Mouse (Mus musculus) NIH3T3 (cell line): ENCODE data around the gene Ehd4.

Source experiments
- DNase-seq: peaks from one replicate; pipeline ENCODE4 v3.0.0-alpha.2; 2012; ENCODE audit warnings: low read depth

Ehd4 gene

DNA sequence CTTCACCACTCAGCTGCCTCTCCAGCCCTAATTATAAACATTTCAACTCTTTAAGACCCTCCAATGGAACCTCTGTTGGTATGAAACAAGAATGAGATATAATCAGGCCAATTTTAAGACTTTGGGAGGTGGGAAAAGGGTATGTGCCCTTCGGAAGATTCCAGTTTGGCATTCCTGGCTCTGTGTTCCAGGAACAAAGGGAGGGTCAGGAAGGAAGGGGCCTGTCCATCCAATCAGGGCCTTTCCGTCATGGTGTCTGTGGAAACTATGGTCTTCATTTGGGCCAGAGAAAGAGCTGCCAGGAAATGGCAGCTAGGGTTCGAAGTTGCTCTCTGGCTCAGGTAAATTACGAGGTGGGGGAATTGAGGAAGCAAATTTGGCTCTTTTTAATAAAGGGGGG is 46.3 kb downstream of the Ehd4 start:
- no peak for DNase-seq

DNA sequence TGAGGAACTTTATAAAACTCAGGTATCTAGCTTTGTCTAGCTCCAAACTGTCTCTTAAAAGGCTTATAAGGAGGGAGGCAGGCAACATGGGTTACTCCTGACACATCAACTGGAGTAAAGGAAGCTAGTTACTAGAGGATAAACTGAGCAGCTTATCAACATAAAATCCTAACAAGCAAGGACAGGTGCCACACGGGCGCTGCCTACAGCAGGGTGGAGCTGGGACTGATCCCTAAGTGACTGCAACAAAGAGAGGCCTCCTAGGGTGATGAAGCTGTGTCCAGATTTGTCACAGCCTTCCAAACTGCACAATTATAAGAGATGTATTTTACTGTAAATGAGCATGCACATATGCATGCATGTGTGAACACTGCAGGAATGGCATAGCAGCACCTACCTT is 47.0 kb downstream of the Ehd4 start:
- no peak for DNase-seq

- DNase-seq: no peak
These were observed 47.9 kb downstream of the Ehd4 start for GRCm38 (mm10) chr2:120106397-120106973.

DNA sequence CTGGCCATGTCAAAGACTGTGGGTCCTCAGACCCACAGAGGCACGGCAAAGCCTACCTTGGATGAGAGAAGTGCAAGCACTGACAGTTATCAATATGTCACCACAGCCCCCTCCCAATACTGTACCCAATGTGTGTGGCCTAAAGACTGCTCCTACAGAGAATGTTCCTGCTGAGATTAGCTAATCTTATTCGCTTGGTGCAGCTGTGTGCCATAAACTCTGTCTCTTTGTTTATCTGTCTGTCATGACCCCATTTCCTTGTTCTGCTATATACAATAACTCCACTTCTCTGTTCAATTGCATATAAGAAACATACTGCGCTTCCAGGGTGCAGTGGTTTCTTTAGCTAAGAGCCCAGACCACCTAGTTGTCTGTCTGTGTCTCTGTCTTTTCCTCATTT is 48.5 kb downstream of the Ehd4 start:
- no peak for DNase-seq

DNA sequence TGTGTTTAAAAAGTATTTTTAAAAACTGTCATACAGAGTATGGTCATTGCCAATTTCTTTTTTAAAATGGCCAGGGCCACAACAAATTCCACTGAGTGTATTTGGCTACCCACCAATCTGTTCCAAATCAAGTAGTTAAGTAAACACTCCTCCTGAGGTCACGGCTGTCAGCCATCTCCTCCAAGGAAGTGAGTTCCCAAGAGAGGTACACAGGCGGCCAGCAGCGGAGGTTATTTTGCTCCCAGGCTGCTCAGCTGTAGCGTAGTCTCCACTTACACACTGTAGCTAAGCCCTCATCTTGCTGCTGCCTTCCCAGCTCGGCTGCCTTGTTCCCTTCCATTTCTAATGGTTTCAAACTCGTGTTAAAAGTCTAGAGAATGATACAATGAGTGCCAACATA is 51.5 kb downstream of the Ehd4 start:
- peak; percentile 79 for DNase-seq

GRCm38 (mm10) chr2:120102450-120102849 is 52.0 kb downstream of the Ehd4 start:
- DNase-seq: no peak

GRCm38 (mm10) chr2:120101961-120102360 is 52.4 kb downstream of the Ehd4 start:
- DNase-seq: no peak

DNA sequence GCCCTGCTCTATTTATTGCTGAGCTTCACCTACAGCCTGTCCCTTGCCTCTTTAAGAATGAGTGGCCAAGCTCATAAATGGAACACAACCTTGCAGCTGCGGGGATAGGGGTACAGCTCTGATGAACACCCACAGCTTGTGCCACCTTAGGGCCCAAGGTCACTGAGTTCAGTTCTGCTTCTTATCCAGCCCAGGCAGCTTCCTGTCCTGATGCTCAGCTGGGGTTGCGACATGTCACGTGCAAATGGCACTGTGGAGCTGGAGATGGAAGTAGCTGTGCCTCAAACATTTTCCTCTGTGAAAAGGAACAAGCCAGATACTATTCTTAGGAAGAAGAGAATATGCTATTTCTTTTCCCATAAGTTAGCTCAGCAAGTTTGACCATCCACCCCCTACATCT is 54.5 kb downstream of the Ehd4 start:
- DNase-seq: no peak

- DNase-seq: peak; percentile 34
These were observed 55.1 kb downstream of the Ehd4 start for GRCm38 (mm10) chr2:120099263-120099662.

DNA sequence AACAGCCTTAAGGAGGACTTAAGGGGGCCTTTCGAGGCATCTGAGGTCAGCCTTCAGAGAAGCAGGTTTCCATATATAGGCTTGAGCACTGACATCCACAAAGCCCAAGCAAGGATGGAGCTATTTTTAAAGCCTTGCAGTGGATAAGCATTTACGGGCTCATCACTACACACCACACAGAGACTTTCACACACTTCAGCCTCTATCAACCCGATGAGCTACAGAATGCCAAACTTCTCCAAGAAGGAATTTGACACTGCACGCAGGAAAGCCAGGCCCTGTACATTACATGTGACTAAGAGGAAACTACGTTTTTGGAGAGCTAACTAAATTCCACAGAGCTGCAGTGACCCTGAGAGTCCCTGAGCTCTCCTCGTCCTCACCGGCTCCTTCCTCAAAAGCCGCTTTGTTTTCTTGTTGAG is 55.6 kb downstream of the Ehd4 start:
- DNase-seq: peak; percentile 67

DNA sequence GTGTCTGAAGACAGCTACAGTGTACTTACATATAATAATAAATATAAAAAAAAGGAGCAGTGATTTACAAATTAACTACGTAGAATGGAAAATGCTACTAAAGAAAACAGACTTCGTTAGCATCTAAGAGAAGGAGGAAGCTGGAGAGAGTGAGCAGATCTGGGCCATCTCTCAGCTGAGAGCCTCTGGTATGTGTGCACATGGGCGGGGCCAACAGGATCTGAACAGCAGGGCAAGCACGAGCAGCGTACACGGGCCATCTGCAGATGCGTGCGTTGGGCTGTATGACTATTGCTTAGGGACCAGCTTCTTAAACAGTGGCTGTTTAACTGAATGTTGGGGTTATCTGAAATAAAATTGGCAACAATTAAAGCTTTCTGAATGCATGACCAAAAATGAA is 56.5 kb downstream of the Ehd4 start:
- DNase-seq: no peak

DNA sequence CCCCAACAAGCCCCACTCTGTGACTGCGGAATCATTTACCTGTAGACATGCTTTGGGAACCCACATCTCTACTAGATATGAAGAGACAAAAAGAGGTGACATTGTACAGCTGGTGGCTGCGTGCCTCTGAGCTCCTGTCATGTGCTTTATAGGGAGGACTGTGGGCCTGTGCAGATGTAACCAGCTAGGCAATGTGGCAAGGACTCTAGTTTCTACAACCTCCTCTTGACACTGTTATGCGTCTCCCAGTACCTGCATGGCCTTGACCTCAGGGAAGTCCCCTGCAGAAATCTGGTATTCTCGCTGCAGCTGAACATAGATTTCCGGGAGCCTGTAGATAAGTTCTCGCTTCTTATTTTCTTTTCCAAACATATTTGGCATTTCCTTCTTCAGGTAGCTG is 57.7 kb downstream of the Ehd4 start:
- no peak for DNase-seq

DNA sequence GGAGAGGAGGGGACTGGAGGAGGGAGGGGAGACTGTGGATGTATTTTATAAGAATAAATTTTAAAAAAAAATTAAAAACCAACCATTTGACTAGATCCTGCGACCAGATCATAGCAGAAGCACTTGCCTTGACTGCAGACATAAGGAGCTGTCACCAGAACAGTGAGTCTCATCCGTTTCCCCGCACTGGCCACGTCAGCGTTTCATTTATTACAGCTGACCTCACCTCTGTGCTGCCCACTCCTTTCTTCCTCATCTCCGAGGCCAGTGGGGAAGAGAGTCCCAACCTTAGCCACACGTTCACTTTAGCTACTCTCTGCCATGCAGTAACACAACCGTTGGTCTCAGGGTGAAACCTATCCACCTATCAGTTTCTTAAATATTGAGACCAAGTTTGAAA is 58.2 kb downstream of the Ehd4 start:
- DNase-seq: no peak

DNA sequence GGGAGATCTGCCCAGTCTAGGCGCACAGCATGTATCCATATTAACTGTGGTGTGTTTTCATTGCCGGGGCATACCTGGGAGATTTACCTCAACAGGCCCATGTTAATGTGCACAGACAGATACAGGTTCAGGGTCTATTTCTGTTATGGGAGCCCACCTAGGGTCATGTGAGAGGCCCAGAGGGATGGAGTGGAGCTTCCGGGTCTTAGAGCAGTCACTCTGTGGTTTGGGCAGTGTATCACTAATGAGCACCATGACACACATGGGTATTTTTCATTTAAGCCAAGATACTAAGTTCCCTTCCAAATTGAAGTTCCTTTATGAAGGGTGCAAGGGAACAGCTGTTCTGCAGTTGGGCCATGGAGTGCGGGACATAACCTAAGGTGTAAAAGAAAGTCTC is 59.2 kb downstream of the Ehd4 start:
- DNase-seq: no peak

DNA sequence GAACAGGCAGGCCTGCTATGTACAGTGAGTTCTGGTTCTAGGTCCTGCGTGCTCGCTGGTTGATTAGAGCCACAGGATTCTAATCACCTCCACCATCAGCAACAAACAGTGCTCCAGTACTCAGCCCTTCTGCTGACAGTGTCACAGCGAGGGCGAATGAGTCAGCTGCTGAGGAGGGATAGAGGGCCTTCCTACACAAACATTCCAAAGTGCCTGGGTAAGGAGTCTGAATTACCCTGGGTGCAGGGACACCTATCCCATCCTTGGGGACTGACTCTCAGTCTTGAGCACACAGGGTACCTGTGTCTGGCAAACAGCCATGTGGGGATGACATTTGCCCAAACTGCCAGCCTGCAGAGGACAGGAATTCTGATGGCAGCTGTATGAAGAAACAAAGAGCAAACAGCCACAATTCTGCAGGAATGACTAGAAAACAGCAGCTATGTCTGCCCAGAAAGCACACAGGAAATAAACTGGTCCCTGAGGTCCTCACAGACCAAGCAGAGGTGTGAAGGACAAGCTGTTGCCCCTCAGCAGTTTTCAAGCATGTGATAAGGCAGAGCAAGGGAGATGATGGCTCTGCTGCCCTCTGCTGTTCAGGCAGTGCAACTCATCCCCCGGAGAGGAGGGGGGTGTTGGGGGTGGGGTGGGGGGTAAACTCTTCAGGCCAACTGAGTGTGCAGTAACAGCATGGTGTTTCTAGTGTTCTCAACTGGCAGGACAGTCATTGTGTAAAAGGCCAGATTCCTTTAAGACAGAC is 60.6 kb downstream of the Ehd4 start:
- DNase-seq: peak; percentile 80

- no peak for DNase-seq
These were observed 63.4 kb downstream of the Ehd4 start for GRCm38 (mm10) chr2:120090979-120091378.

DNA sequence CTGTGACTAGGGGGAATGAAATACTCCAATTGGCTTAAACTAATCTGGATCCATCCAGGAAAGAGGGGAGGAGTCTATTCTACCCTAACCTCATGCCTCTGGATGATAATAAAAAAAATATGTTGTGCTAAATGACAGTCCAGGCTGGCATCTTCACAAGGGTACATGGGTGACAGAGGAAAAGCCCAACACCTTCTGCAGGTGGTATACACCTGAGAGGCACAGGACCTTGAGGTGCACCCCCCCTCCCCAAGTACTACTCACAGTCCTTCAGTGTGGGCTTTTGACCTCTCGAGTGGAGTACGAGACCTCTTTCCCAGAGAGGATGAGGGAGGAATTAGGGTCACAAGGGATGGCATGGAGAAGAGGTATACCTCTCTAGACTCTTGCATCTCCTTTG is 66.5 kb downstream of the Ehd4 start:
- no peak for DNase-seq

DNA sequence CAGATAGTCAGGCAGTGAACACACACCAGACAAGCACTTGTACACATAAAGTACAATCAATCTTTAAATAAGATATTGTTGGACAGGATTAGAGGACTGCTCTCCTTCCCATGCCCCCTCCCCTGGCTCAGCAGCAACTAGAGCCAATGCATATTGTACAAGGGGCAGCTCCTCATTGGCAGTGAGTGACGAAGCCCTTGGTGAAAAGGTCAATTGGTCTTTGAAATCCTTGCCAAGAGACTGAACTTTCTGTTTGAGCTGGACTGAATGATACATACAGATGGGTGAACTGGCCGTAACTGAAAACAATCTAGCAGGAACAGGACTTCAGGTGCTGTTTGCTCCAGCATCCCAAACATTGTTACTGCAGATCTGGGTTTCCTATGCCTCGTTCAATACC is 67.0 kb downstream of the Ehd4 start:
- DNase-seq: no peak

- DNase-seq: no peak
These were observed 68.4 kb downstream of the Ehd4 start for GRCm38 (mm10) chr2:120086038-120086437.

GRCm38 (mm10) chr2:120084593-120085361 is 69.6 kb downstream of the Ehd4 start:
- peak; percentile 82 for DNase-seq

- no peak for DNase-seq
These were observed 72.0 kb downstream of the Ehd4 start for GRCm38 (mm10) chr2:120082416-120082815.

DNA sequence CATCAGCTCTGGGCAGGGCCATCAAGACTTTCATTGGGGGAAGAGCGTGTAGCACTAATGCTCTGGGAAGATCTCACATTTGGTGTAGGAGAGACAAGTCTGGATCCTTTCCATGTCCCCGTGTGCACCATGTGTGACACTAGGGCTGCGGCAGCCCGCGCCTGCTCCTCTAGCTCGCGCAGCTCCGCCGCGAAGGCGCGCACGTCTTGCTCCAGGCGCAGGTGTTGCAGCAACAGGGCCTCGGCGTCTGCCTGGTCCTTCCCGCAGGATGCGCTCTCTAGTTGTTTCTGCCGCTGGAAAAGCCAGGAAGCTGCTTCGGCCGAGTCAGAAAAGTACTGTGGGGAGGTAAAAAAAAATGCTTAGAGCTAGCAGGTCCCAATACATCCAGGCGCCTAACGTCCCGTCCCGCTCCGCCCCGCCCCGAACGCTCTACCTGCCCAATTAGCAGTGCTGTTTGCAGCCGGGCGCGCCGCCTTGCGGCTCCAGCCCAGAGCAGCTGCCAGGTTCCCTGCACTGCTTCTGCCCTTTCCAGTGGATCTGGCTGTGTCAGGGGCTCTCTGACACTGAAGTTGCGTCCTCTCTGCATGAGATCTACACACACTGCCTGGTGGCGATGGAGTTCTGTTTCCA is 78.2 kb downstream of the Ehd4 start:
- no peak for DNase-seq

DNA sequence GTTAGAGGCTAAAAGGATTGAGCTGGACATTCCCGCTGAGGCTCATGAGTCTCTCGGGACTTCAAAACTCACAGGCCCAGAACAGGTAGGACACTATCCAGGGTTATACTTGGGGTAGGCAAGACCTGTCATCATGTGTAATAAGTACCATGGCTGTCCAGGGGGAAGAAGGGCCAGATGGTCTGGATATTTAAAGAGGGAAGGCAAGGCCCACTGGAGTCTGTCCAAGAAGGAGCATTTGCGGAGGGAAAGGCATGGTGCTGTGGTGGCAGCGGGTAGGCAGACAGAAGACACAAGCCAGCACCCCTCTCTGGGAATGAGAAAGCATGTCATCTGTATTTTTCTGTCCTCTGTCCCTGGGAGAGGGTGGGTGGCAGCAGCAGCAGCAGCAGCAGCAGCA is 80.3 kb downstream of the Ehd4 start:
- no peak for DNase-seq
